Mouse (Mus musculus) intestine, embryonic 16.5 days (tissue): ENCODE measurements at regions not wholly inside any gene's neighbourhood (a gene's known extent, or its start where the extent isn't known, plus 50 kb on each side); places are given as distances from the start of the nearest gene placed in this dataset.
A peak's percentile ranks its signal among the peaks of the same experiment; 100 is the strongest.

Source experiments
- ATAC-seq: fragments of 200-750 bp; cut with Nextera tagmentation; 2 replicates; pipeline ENCODE4 v1.8.0; 2017; ENCODE audit warnings: moderate TSS enrichment, moderate library complexity
- H3K27ac ChIP-seq: fragments of 300-500 bp; sonication (generic); 2 replicates; pipeline ENCODE4 v1.5.1; 2014; ENCODE audit warnings: mild to moderate bottlenecking, low read length
- H3K27me3 ChIP-seq: fragments of 300-500 bp; sonication (generic); replicated peaks from 2 replicates; pipeline ENCODE4 v1.6.1; 2014; ENCODE audit warnings: low read length, control low read depth, mixed read lengths; ENCODE audit not compliant: control insufficient read depth, insufficient read depth
- H3K36me3 ChIP-seq: fragments of 300-500 bp; sonication (generic); 2 replicates; pipeline ENCODE4 v1.6.1; 2014; ENCODE audit warnings: low read length, control low read depth; ENCODE audit not compliant: control insufficient read depth, insufficient read depth
- H3K4me1 ChIP-seq: fragments of 300-500 bp; sonication (generic); 2 replicates; pipeline ENCODE4 v1.6.1; 2014; ENCODE audit warnings: low read length, control low read depth, mixed read lengths; ENCODE audit not compliant: control insufficient read depth, insufficient read depth
- H3K4me2 ChIP-seq: fragments of 300-500 bp; sonication (generic); 2 replicates; pipeline ENCODE4 v1.6.1; 2014; ENCODE audit warnings: low read depth, low read length, control low read depth
- H3K4me3 ChIP-seq: fragments of 300-500 bp; sonication (generic); 2 replicates; pipeline ENCODE4 v1.5.1; 2014; ENCODE audit warnings: mild to moderate bottlenecking, low read length
- H3K9ac ChIP-seq: fragments of 300-500 bp; sonication (generic); 2 replicates; pipeline ENCODE4 v1.6.1; 2014; ENCODE audit warnings: low read depth, low read length
- H3K9me3 ChIP-seq: fragments of 300-500 bp; sonication (generic); 2 replicates; pipeline ENCODE4 v1.6.1; 2016; ENCODE audit warnings: low read length, control low read depth; ENCODE audit not compliant: control insufficient read depth
- WGBS: fragments of 180-500 bp; shearing (Covaris S2); extraction: QIAGEN DNeasy Blood & Tissue Kit; methylation state at CpG from one replicate; pipeline ENCODE4 v1.1.7; 2014; 5-methylcytosine and 5-hydroxymethylcytosine counted together

DNA sequence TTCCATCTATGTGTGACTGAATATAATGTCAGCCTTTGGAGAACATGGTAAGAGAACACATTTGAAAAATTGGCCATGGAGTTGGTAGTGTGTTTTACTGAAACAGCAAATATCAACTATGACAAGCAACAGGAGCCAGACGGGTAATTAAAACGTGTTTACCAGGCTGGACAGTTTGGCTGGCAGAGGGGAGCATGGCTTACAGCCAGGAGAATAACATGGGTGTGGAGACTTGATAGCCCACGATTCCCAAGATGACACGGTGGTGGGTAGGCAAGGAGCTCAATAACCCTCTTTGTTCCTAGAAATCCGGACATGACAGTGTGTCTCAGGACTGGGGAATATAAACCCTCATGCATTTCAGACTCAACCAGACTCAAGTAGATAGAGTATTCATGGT, 185.2 kb downstream of the Cyp26b1 start:
- Histone ChIP-seq H3K9me3 (no peaks in the 10 kb centered on the region), H3K27ac (no peak overlapping the region), H3K4me2 (no peak overlapping the region), H3K9ac (no peak overlapping the region), H3K4me1 (peaks cover 3% of the 10 kb centered on the region; the same call in 1 of the 2 replicates), H3K36me3 (no peaks in the 10 kb centered on the region), H3K27me3 (0 out of 2 replicates have a peak, but pooled peaks cover 3% of the 10 kb centered on the region), H3K4me3 (no peak overlapping the region)
- no peak for ATAC-seq
- 69% methylated on average over 5 of the region's 5 CpGs for WGBS

- Histone ChIP-seq H3K9me3 (no peaks in the 10 kb centered on the region), H3K9ac (no peak overlapping the region), H3K4me3 (no peak overlapping the region), H3K36me3 (no peaks in the 10 kb centered on the region), H3K4me2 (no peak overlapping the region), H3K4me1 (peaks cover 3% of the 10 kb centered on the region; the same call in 1 of the 2 replicates), H3K27me3 (0 out of 2 replicates have a peak, but pooled peaks cover 3% of the 10 kb centered on the region), H3K27ac (no peak overlapping the region)
- 5% methylated on average over 6 of the region's 6 CpGs for WGBS
- no peak for ATAC-seq
These were observed 185.9 kb downstream of the Cyp26b1 start for GRCm38 (mm10) chr6:84407773-84408172.

DNA sequence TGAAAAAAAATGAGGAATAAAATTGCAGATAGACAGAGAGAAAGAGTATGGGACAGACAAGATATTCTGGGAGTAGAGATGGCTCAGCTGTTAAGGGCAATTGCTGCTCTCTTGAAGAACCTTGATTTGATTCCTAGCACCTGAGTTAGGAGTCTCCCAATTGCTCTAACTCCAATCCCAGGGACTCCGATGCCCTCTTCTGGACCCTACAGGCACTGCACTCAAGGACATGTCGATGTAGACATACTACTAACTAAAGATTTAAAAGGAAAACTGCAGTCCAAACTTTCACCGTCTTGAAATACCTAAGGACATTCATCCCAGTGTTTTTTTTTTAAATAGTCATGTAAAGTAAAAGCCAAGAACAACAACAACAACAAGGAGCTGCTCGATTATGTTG, 189.0 kb downstream of the Cyp26b1 start:
- H3K4me3 ChIP-seq, result no peak overlapping the region
- no peak overlapping the region for H3K9ac ChIP-seq
- H3K36me3 ChIP-seq, result no peaks in the 10 kb centered on the region
- ATAC-seq, result no peak
- H3K27me3 ChIP-seq, result 0 out of 2 replicates have a peak, but pooled peaks cover 3% of the 10 kb centered on the region
- 65% methylated on average over 4 of the region's 4 CpGs for WGBS
- H3K4me1 ChIP-seq, result peaks cover under 1% of the 10 kb centered on the region; the same call in 1 of the 2 replicates
- H3K4me2 ChIP-seq, result no peak overlapping the region
- H3K27ac ChIP-seq, result no peak overlapping the region
- no peaks in the 10 kb centered on the region for H3K9me3 ChIP-seq

- no peak overlapping the region for H3K9ac ChIP-seq
- H3K9me3 ChIP-seq, result no peaks in the 10 kb centered on the region
- 0 out of 2 replicates have a peak, but pooled peaks cover 3% of the 10 kb centered on the region for H3K27me3 ChIP-seq
- H3K27ac ChIP-seq, result no peak overlapping the region
- H3K4me2 ChIP-seq, result no peak overlapping the region
- 77% methylated on average over 2 of the region's 2 CpGs for WGBS
- H3K4me3 ChIP-seq, result no peak overlapping the region
- H3K36me3 ChIP-seq, result no peaks in the 10 kb centered on the region
- H3K4me1 ChIP-seq, result no peaks in the 10 kb centered on the region
- no peak for ATAC-seq
These were observed 191.3 kb downstream of the Cyp26b1 start for GRCm38 (mm10) chr6:84402431-84402830.

DNA sequence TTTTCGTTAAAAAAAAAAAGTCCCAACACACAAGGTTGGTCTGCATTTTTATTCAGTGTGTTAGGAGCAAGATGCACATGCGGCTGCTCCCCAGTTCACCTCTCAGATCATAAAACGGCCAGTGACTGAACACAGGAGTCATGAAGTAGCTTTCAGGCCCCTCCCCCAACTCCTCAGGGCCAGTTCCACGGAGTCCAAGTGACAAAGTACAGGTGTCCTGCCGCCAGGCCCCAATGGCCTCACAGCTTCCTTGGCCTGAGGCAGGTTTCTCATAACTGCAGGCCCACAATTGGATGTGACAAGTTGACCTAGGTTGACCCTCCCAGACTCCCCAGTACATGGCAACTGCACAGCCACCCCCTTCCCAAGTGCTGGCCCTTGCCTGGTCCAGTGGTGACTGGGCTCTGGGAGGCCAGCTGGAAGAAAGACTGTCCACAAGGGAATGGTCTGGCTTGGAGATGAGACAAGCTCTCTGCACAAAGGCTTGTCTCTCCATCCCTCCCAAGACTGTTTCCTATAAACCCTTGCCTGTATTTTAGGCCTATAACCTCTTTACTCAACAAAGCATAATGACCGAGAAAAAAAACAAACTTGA, 199.1 kb downstream of the Cyp26b1 start:
- peak; percentile 70 for ATAC-seq

GRCm38 (mm10) chr6:84393519-84394231, 200.0 kb downstream of the Cyp26b1 start:
- Histone ChIP-seq H3K9ac (no peak overlapping the region), H3K4me2 (no peak overlapping the region), H3K4me3 (no peak overlapping the region), H3K9me3 (no peaks in the 10 kb centered on the region), H3K27ac (no peak overlapping the region), H3K4me1 (peaks cover 8% of the 10 kb centered on the region; the same call in 1 of the 2 replicates), H3K27me3 (no peaks in the 10 kb centered on the region), H3K36me3 (no peaks in the 10 kb centered on the region)
- 0 out of 2 replicates have a peak, but pooled peaks have one; percentile 14 for ATAC-seq
- 66% methylated on average over 9 of the region's 9 CpGs for WGBS

More for the DNA sequence above, 199.1 kb downstream of the Cyp26b1 start:
- H3K4me1 ChIP-seq, result peaks cover 8% of the 10 kb centered on the region; the same call in 1 of the 2 replicates
- no peak overlapping the region for H3K4me3 ChIP-seq
- no peaks in the 10 kb centered on the region for H3K9me3 ChIP-seq
- no peaks in the 10 kb centered on the region for H3K27me3 ChIP-seq
- no peaks in the 10 kb centered on the region for H3K36me3 ChIP-seq
- 46% methylated on average over 6 of the region's 6 CpGs for WGBS
- H3K4me2 ChIP-seq, result no peak overlapping the region
- H3K27ac ChIP-seq, result no peak overlapping the region
- H3K9ac ChIP-seq, result no peak overlapping the region

DNA sequence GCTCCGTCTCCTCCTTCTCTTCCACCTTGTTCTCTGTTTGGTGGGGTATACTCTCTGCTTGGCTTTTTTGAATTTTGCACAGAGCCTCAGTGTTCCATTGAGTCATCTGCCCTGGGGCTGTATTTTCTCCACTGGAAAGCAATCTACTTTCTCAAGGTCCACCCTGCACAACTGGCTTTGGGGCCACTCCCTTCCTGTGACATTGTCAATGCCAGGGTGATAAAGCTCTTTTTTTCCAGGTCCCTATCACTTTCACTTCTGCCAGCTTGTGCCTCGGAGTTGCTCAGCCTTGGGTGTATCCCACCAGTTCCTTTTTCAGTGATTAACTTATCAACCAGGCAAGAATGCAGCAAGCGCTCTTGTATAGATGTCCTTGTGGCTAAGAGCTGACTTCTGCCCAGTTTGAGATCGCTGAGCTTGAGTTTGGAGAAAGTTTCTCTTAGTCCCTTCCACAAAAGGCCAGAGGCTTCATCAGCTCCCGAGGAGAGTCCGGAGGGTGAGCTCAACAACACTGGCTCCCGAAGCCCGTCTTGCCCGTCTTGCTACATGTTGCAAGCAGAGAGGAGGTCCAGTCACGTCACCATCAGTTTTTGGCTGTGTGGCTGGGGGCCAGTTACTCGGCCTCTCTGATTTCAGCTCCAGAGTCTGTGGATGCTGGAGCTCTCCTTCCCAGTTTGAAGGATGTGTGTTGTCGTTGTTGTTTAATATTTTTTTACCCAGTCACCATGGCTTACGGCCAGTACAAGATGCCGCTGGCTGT, 200.8 kb downstream of the Cyp26b1 start:
- Histone ChIP-seq H3K4me2 (no peak overlapping the region), H3K4me1 (peaks cover 8% of the 10 kb centered on the region; the same call in 1 of the 2 replicates), H3K4me3 (no peak overlapping the region), H3K9ac (no peak overlapping the region), H3K27me3 (no peaks in the 10 kb centered on the region), H3K36me3 (no peaks in the 10 kb centered on the region), H3K9me3 (no peaks in the 10 kb centered on the region), H3K27ac (no peak overlapping the region)
- ATAC-seq, result no peak
- WGBS, result 85% methylated on average over 14 of the region's 14 CpGs

GRCm38 (mm10) chr6:84391016-84391415, 202.7 kb downstream of the Cyp26b1 start:
- no peak overlapping the region for H3K4me2 ChIP-seq
- no peak for ATAC-seq
- peaks cover 8% of the 10 kb centered on the region; the same call in 1 of the 2 replicates for H3K4me1 ChIP-seq
- H3K4me3 ChIP-seq, result no peak overlapping the region
- no peak overlapping the region for H3K27ac ChIP-seq
- WGBS, result 93% methylated on average over 3 of the region's 3 CpGs
- H3K27me3 ChIP-seq, result no peaks in the 10 kb centered on the region
- no peak overlapping the region for H3K9ac ChIP-seq
- no peaks in the 10 kb centered on the region for H3K9me3 ChIP-seq
- H3K36me3 ChIP-seq, result no peaks in the 10 kb centered on the region

GRCm38 (mm10) chr6:84385696-84386095, 208.0 kb downstream of the Cyp26b1 start:
- no peak overlapping the region for H3K9ac ChIP-seq
- H3K4me2 ChIP-seq, result no peak overlapping the region
- 21% methylated on average over 10 of the region's 10 CpGs for WGBS
- peak; percentile 65 for ATAC-seq
- H3K4me3 ChIP-seq, result no peak overlapping the region
- H3K27me3 ChIP-seq, result no peaks in the 10 kb centered on the region
- no peaks in the 10 kb centered on the region for H3K9me3 ChIP-seq
- no peaks in the 10 kb centered on the region for H3K36me3 ChIP-seq
- no peak overlapping the region for H3K27ac ChIP-seq
- H3K4me1 ChIP-seq, result 0 out of 2 replicates have a peak, but pooled peaks cover 5% of the 10 kb centered on the region
